Mouse (Mus musculus): ENCODE data around the gene Dock1.

DNA sequence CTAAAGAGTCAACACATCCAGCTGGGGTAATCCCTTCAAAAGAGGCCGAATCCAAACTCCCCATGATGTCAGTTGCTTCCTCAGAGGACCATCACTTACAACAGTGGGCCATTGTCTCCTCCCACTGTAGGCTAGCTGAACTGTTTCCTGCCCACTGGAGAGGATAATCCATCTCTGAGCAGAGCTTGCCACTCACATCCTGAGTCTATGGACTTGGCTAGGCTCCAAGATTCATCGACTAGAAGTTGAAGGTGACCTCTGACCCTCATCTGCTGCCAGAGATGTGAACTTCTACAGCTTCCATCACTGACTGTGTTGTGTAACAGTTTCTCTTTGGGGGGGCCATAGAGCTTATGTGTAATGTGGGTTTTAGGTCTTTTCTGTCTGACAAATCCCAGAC, 7.2 kb upstream of the Dock1 start:
- no peak for TF ChIP-seq CTCF (IDR thresholded peaks at IDR 0.05)
- TF ChIP-seq EP300 (IDR thresholded peaks at IDR 0.05), result no peak

All from lung, postnatal 0 days (tissue).